2 mouse cellular contexts compared by ENCODE assay signal in genomic region chr17:24375886-24376285, GRCm38 (mm10).
A peak's percentile ranks its signal among the peaks of the same experiment; 100 is the strongest.
TF ChIP-seq lines count a peak whose summit lies in the region.

No protein-coding gene starts in this region.

TF ChIP-seq in CH12.LX, 34 proteins besides CTCF, POLR2A, EP300 and RAD21:
- TF ChIP-seq JUND (conservative IDR thresholded peaks at IDR 0.05; ENCODE audit: low read depth, low read length) (no peak), MEF2A (IDR thresholded peaks at IDR 0.05; ENCODE audit: borderline replicate concordance, low read depth, low read length) (no peak), ZC3H11A (IDR thresholded peaks at IDR 0.05; ENCODE audit: low read depth, low read length) (no peak), HCFC1 (IDR thresholded peaks at IDR 0.05; ENCODE audit: low read depth, low read length) (no peak), ELF1 (IDR thresholded peaks at IDR 0.05; ENCODE audit: low read depth, low read length) (no peak), BHLHE40 (IDR thresholded peaks at IDR 0.05; ENCODE audit: low read depth, low read length) (0 out of 2 replicates have a peak, but pooled peaks have one; percentile 6)

TF ChIP-seq in MEL, 35 proteins besides CTCF, POLR2A, EP300 and RAD21:
- TF ChIP-seq TAL1 (IDR thresholded peaks at IDR 0.05; ENCODE audit: low read length) (peak; percentile 18; the same call in 1 of the 2 replicates), CHD2 (IDR thresholded peaks at IDR 0.05; ENCODE audit: low read length) (no peak), GABPA (IDR thresholded peaks at IDR 0.05; ENCODE audit: low read depth, low read length) (no peak), GATA1 (IDR thresholded peaks at IDR 0.05; ENCODE audit: low read depth, low read length) (0 out of 2 replicates have a peak, but pooled peaks have one; percentile 16)
